Mouse (Mus musculus): ENCODE measurements around the gene Rnase10. TPM values are rescaled to one million over a fixed set of nuclear protein-coding genes. Genes with fewer than 3 reads are reported as not detected.

Gene Rnase10
- polyA plus RNA-seq, 1 experiment = 0.10 TPM

DNA sequence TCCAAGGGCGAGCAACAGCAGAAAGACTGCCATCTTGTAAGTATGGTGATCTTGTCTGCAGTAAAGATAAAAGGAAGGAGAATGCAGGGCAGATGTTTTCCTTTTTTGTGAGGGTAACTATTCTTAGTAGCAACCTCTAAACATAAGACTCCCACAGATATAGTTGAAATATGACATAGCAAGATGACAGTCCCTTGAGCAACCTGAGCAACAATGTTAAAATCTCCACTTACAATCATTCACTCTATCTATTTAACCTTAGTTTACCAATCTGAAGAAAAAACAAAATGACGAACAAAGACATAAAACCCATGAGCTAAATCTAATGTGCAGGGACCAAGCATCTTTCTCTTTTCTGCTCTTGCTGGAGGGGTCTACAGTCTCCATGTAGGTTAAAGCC lies 42.5 kb downstream of the Rnase10 start, which contains the start of gene Rnase11:
Rnase11 (minus strand) TSS at position 101 of the 400 bp plus-strand sequence.
- Histone ChIP-seq H3K4me2 (ENCODE audit: low read depth) (no peak within 1 kb of the TSS), H3K4me3 (no peak within 1 kb of the TSS), H3K36me3 (ENCODE audit: control insufficient read depth, insufficient read depth) (no peaks in the 10 kb centered on the region), H3K27me3 (ENCODE audit: control insufficient read depth, insufficient read depth, insufficient read length) (no peaks in the 10 kb centered on the region), H3ac (ENCODE audit: control insufficient read depth, insufficient read length) (no peak within 1 kb of the TSS), H3K79me2 (ENCODE audit: control insufficient read depth, insufficient read depth) (no peaks in the 10 kb centered on the region)
- TF ChIP-seq TCF12 (IDR thresholded peaks at IDR 0.05; ENCODE audit: insufficient read depth, poor library complexity, severe bottlenecking) (no peak), MAX (IDR thresholded peaks at IDR 0.05; ENCODE audit: low read depth) (no peak), SRF (IDR thresholded peaks at IDR 0.05; ENCODE audit: control insufficient read depth, insufficient read length, low read depth) (no peak), REST (IDR thresholded peaks at IDR 0.05; ENCODE audit: insufficient read depth, insufficient read length) (no peak), MYOG (IDR thresholded peaks at IDR 0.05; ENCODE audit: control insufficient read depth in 1 of 3, insufficient read depth in 1 of 3, insufficient read length in 2 of 3, low read depth in 2 of 3) (no peak), POLR2A (IDR thresholded peaks at IDR 0.05; ENCODE audit: insufficient read length, low read depth) (no peak), USF1 (IDR thresholded peaks at IDR 0.05; ENCODE audit: low read depth) (no peak), TCF3 (IDR thresholded peaks at IDR 0.05; ENCODE audit: insufficient read length, low read depth) (no peak), E2F4 (IDR thresholded peaks at IDR 0.05; ENCODE audit: insufficient read depth) (no peak), CEBPB (IDR thresholded peaks at IDR 0.05; ENCODE audit: insufficient read depth, poor library complexity, severe bottlenecking) (no peak), POLR2AphosphoS2 (IDR thresholded peaks at IDR 0.05; ENCODE audit: insufficient read length, low read depth) (no peak), MYOD1 (IDR thresholded peaks at IDR 0.05; ENCODE audit: control insufficient read depth in 1 of 3, insufficient read length in 2 of 3, low read depth in 2 of 3) (no peak)

DNA sequence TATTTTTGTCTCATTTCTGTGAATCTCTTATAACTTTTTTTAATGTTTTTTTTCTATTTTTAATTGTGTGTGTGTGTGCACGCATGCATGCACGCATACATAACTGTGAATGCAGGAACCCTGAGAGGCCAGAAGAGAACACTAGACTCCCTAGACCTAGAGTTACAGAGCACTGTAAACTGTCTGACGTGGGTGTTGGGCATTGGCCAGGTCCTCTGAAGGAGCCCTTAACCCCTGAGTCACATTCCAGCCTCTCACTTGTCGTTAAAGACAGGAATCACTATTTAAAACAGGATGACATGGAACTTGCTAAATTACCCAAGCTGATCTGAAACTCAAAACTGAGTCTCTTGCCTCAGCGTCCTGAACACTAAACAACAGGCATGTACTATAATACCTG lies 44.4 kb downstream of the Rnase10 start:
- Histone ChIP-seq H3K79me2 (ENCODE audit: control insufficient read depth, insufficient read depth) (no peaks in the 10 kb centered on the region), H3K27me3 (ENCODE audit: control insufficient read depth, insufficient read depth, insufficient read length) (no peaks in the 10 kb centered on the region), H3K4me3 (no peak overlapping the region), H3K36me3 (ENCODE audit: control insufficient read depth, insufficient read depth) (no peaks in the 10 kb centered on the region), H3K4me2 (ENCODE audit: low read depth) (no peak overlapping the region), H3ac (ENCODE audit: control insufficient read depth, insufficient read length) (no peak overlapping the region)
- TF ChIP-seq TCF12 (IDR thresholded peaks at IDR 0.05; ENCODE audit: insufficient read depth, poor library complexity, severe bottlenecking) (no peak), USF1 (IDR thresholded peaks at IDR 0.05; ENCODE audit: low read depth) (no peak), MAX (IDR thresholded peaks at IDR 0.05; ENCODE audit: low read depth) (no peak), CEBPB (IDR thresholded peaks at IDR 0.05; ENCODE audit: insufficient read depth, poor library complexity, severe bottlenecking) (no peak), TCF3 (IDR thresholded peaks at IDR 0.05; ENCODE audit: insufficient read length, low read depth) (no peak), E2F4 (IDR thresholded peaks at IDR 0.05; ENCODE audit: insufficient read depth) (no peak), MYOD1 (IDR thresholded peaks at IDR 0.05; ENCODE audit: control insufficient read depth in 1 of 3, insufficient read length in 2 of 3, low read depth in 2 of 3) (no peak), POLR2AphosphoS2 (IDR thresholded peaks at IDR 0.05; ENCODE audit: insufficient read length, low read depth) (no peak), SRF (IDR thresholded peaks at IDR 0.05; ENCODE audit: control insufficient read depth, insufficient read length, low read depth) (no peak), POLR2A (IDR thresholded peaks at IDR 0.05; ENCODE audit: insufficient read length, low read depth) (no peak), MYOG (IDR thresholded peaks at IDR 0.05; ENCODE audit: control insufficient read depth in 1 of 3, insufficient read depth in 1 of 3, insufficient read length in 2 of 3, low read depth in 2 of 3) (no peak), REST (IDR thresholded peaks at IDR 0.05; ENCODE audit: insufficient read depth, insufficient read length) (no peak)

DNA sequence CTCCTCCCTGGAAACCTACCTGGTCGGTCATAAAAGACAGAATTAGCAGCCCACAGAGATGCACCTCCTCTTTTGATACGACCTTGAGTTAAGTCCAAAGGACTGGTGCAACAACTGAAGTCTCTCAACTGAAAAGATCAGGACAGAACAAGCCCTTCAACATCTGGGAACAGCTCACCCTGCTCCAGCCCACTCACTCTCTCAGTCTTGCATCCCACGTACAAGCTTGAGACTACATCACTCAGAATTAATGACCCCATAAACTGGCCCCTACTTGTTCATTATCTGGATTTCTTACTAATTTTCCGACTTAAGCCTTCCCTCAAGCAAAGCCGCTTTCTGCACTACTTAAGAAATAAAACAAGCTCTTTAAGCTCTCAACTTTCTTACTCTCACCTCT lies 45.6 kb downstream of the Rnase10 start:
- Histone ChIP-seq H3K36me3 (ENCODE audit: control insufficient read depth, insufficient read depth) (no peaks in the 10 kb centered on the region), H3K4me3 (no peak overlapping the region), H3ac (ENCODE audit: control insufficient read depth, insufficient read length) (no peak overlapping the region), H3K79me2 (ENCODE audit: control insufficient read depth, insufficient read depth) (no peaks in the 10 kb centered on the region), H3K27me3 (ENCODE audit: control insufficient read depth, insufficient read depth, insufficient read length) (no peaks in the 10 kb centered on the region), H3K4me2 (ENCODE audit: low read depth) (no peak overlapping the region)
- no peak for TF ChIP-seq REST (IDR thresholded peaks at IDR 0.05; ENCODE audit: insufficient read depth, insufficient read length)

DNA sequence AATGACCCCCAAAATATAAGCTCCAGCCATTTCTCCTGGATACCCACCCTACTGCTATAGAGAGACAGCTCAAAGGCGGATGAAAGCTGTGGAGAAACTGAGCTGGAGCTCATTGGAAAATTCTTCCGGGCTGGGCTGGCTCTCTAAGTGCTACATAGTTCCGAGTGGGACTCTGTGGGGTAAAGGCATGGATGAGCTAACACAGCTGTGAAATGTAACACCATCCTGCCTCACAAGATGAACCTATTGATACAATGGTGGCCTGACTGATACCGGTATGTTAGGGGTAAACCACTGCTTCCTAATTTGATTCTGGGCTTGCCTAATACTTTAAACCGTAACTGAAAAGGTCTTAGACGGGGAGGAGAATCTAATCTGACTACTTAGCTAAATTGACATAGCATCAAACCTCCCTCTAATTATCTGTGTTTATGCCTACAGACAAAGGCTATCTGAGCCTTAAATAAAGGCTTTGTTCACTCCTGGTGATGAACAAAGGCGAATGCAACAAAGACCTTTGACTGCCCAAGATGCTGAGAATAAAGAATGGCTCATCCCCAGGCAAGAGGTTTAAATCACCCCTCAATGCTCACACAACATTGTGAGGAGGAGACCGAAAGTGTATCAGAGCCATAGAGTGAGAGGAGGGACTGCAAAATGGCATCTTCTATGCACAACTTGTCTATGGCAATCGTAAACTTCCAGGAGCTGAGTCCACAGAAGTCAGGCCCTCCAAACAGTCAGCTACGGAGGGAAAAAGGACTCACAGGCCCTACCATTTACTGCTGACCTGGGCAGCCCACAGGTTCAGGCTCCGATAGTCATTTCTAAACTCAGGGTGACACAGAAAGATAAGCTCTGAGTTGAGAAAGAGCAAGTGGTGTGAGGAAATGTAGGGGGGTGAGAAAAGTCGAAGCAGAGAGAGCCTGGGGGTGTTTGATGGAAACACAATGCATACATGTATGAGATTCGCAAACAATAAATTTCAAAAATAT lies 47.0 kb downstream of the Rnase10 start:
- no peak overlapping the region for H3K4me2 ChIP-seq (ENCODE audit: low read depth)
- H3K79me2 ChIP-seq (ENCODE audit: control insufficient read depth, insufficient read depth) = no peaks in the 10 kb centered on the region
- no peak overlapping the region for H3ac ChIP-seq (ENCODE audit: control insufficient read depth, insufficient read length)
- H3K4me3 ChIP-seq = no peak overlapping the region
- no peaks in the 10 kb centered on the region for H3K36me3 ChIP-seq (ENCODE audit: control insufficient read depth, insufficient read depth)
- TF ChIP-seq E2F4 (IDR thresholded peaks at IDR 0.05; ENCODE audit: insufficient read depth) = no peak
- TF ChIP-seq REST (IDR thresholded peaks at IDR 0.05; ENCODE audit: insufficient read depth, insufficient read length) = no peak
- no peak for TF ChIP-seq POLR2A (IDR thresholded peaks at IDR 0.05; ENCODE audit: insufficient read length, low read depth)
- TF ChIP-seq TCF12 (IDR thresholded peaks at IDR 0.05; ENCODE audit: insufficient read depth, poor library complexity, severe bottlenecking) = no peak
- no peak for TF ChIP-seq POLR2AphosphoS2 (IDR thresholded peaks at IDR 0.05; ENCODE audit: insufficient read length, low read depth)
- no peak for TF ChIP-seq CEBPB (IDR thresholded peaks at IDR 0.05; ENCODE audit: insufficient read depth, poor library complexity, severe bottlenecking)
- no peak for TF ChIP-seq USF1 (IDR thresholded peaks at IDR 0.05; ENCODE audit: low read depth)
- TF ChIP-seq MYOD1 (IDR thresholded peaks at IDR 0.05; ENCODE audit: control insufficient read depth in 1 of 3, insufficient read length in 2 of 3, low read depth in 2 of 3) = no peak
- no peak for TF ChIP-seq MAX (IDR thresholded peaks at IDR 0.05; ENCODE audit: low read depth)
- H3K27me3 ChIP-seq (ENCODE audit: control insufficient read depth, insufficient read depth, insufficient read length) = no peaks in the 10 kb centered on the region

All from myocyte (in vitro differentiated cells).